Mouse (Mus musculus): ENCODE data around the gene Fzd2. TPM values are rescaled to one million over a fixed set of nuclear protein-coding genes. Genes with fewer than 3 reads are reported as not detected.
A peak's percentile ranks its signal among the peaks of the same experiment; 100 is the strongest.

Gene Fzd2
- total RNA-seq, 2 experiments from 2014 or later = 1.2 to 2.1 TPM

DNA sequence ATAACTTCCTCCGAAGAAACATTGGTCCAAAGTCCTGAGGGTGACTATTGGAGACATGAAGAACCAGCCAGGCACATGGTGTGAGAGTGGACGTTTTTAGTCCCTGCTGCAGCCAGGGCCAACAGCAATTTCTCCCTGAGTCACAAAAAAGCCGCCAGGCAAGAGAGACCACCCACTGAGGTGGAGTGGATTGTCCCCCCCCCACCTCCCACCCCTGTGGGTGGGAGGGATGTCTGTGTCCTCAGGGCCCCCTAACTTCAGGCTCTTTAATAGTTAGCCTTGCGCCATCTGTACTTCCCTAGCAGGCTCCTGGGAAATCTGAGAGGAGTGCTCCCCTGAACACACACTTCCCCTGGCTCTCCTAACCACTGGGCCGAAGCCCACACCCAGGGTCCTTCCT lies 27.0 kb downstream of the Fzd2 start:
- TF ChIP-seq CTCF (IDR thresholded peaks at IDR 0.05) = no peak
- intact Hi-C loops (cut with DNase I) = no loop called here
- no peak for DNase-seq
- H3K4me3 ChIP-seq = no peak overlapping the region
- H3K27ac ChIP-seq = no peak overlapping the region

DNA sequence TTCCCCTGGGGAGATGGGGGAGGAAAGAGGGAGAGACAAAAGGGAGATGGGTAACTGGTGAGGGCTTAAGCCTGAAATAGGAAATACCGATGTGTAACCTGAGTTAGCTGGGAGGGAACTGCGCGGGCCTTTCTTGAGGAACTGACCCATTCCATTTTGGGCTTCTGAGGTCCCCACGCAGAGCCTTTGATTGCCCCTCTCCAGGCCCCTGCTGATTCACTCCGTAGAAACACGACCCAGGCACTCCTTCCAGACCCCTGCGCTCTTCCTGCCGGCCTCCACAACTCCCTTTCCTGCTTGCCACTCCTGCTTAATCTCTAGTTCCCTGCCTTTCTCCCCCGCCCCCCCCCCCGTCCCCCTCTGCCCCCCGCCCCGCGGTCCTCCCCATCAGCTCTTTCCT lies 28.5 kb downstream of the Fzd2 start:
- Histone ChIP-seq H3K4me3 (no peak overlapping the region), H3K27ac (no peak overlapping the region)
- intact Hi-C loops (cut with DNase I) = no loop called here
- DNase-seq = no peak
- TF ChIP-seq CTCF (IDR thresholded peaks at IDR 0.05) = no peak

DNA sequence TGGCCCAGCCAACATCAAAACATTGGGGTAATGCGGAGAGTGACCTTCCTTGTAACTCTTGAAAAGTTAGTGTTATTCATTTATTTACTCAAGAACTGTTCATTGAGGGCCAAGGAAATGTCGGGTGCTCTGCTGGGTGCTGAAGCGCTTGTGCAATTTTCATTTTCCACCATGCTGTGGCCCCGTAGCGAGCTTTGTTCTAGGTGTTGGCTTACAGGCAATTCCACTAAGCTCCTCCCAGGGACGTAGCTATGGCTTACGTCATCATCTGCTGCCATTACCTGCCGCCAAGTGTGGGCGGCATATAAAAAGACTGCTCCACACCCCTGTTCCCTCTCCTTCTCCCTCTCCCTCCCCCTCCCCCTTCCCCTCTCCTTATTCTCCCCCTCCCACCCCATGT lies 29.2 kb downstream of the Fzd2 start:
- Histone ChIP-seq H3K27ac (no peak overlapping the region), H3K4me3 (no peak overlapping the region)
- no peak for TF ChIP-seq CTCF (IDR thresholded peaks at IDR 0.05)
- DNase-seq = no peak
- intact Hi-C loops (cut with DNase I) = no loop called here

DNA sequence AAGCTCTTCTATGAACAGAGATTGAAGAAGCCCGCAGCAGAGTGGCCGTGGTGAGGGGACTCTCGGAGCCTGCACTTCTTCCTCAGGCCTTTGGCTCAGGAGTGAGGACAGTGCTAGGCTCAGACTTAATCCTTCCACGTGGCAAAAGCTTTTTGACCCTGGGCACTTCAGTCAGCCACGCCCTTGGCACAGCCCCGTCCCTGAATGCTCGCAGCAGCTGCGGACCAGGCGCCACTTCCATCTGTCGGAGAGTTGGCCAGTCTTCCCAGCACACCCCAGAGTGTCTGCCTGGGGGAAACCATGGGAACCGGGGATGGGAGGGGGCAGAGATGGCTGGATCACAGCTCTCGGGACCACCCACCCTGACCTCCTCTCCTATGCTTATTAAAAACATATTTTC lies 32.7 kb downstream of the Fzd2 start:
- TF ChIP-seq CTCF (IDR thresholded peaks at IDR 0.05) = no peak
- no peak overlapping the region for H3K4me3 ChIP-seq
- DNase-seq = peak; percentile 71
- intact Hi-C loops (cut with DNase I) = loop anchor here (5.0 kb wide), 1 partner anchor 35 kb away; the partner anchor contains the start of gene Fzd2
- no peak overlapping the region for H3K27ac ChIP-seq

DNA sequence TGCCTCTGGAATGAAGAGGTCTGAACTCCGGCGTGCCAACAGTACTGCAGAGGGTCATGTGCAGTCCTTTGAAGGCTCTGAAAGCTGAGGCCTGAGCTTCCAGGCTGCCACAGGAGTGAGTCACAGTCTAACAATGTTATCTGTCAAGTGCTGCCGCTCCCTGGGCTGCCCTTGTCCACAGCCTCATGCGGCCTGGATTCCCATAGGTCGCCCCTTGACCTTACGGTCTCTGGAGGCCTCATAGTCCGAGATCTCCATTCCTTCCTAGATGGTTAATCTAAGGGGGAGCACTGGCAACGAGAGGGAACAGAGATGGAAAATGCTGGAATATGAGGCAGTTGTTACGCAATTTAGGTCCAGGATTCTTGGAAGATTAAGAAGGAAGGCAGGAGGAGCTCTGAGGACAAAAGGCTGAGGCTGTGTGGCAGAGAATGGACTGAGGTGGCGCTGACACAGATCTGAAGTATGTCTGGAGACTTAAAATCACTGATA lies 39.7 kb downstream of the Fzd2 start:
- intact Hi-C loops (cut with DNase I) = no loop called here
- TF ChIP-seq CTCF (IDR thresholded peaks at IDR 0.05) = peak; percentile 15; the same call in 1 of the 2 replicates
- Histone ChIP-seq H3K4me3 (no peak overlapping the region), H3K27ac (peak overlapping the region; percentile 70)
- DNase-seq = peak; percentile 44

DNA sequence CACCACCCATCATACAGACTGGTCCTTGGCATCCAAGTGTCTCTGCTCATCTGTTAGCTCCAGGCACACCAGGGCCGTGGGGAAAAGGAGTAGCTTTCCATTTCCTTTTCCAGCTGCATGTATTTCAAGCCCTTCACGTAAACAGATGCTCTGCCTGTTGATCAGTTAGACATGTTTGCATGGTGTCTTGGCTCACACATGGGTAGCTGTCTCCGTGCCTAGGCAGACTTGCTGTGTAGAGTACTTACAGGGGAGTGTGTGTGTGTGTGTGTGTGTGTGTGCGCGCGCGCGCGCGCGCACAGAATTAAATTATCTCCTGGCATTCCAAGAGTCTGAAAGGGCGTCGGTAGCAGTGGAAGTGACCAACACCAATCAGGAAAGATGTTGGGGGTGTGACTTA lies 42.0 kb downstream of the Fzd2 start:
- no peak for DNase-seq
- Histone ChIP-seq H3K4me3 (no peak overlapping the region), H3K27ac (no peak overlapping the region)
- TF ChIP-seq CTCF (IDR thresholded peaks at IDR 0.05) = no peak
- intact Hi-C loops (cut with DNase I) = no loop called here

DNA sequence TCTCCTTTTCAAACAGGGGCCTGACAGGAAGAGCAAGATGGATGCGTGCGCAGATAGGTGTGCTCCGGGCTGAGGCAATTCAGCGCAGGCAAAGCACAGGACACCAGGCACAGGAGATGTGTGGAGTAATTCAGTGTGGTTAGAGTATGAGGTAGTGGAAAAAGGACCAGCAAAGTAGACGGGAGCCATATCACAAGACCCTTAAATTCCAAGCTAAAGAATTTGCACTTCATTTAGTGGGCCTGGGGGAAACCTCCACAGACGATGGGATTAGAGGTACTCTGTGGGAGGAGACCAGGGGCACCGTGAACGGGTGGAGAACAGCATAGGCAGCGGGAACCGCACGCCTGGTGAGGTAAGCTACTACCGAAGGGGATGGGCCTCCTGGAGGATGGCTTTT lies 43.7 kb downstream of the Fzd2 start:
- no peak for DNase-seq
- Histone ChIP-seq H3K4me3 (no peak overlapping the region), H3K27ac (no peak overlapping the region)
- intact Hi-C loops (cut with DNase I) = no loop called here
- no peak for TF ChIP-seq CTCF (IDR thresholded peaks at IDR 0.05)

DNA sequence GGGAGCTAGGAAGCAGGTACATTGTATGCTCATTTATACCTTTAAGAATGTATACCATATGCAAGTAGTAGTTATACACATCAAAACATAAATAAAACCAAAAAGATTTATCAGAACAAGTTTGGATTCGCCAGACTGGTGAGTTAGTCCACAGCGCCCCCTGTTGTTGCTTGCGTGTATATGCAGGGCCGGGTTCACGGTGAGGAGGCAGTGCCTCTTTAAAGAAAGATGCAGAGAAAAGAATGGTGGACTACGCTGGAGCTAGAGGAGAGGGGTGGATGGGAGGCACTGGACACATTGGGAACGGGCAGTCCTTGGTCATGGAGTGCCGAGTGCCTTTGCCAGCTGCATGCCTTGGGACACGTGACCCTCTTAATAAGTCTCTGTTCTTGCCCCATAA lies 47.2 kb downstream of the Fzd2 start:
- DNase-seq = peak; percentile 76
- Histone ChIP-seq H3K27ac (no peak overlapping the region), H3K4me3 (peak overlapping the region; percentile 57)
- peak; percentile 98 for TF ChIP-seq CTCF (IDR thresholded peaks at IDR 0.05)
- intact Hi-C loops (cut with DNase I) = loop anchor here (1.0 to 2.0 kb wide), 2 partner anchors 79 to 165 kb away; no protein-coding TSS in a partner anchor

DNA sequence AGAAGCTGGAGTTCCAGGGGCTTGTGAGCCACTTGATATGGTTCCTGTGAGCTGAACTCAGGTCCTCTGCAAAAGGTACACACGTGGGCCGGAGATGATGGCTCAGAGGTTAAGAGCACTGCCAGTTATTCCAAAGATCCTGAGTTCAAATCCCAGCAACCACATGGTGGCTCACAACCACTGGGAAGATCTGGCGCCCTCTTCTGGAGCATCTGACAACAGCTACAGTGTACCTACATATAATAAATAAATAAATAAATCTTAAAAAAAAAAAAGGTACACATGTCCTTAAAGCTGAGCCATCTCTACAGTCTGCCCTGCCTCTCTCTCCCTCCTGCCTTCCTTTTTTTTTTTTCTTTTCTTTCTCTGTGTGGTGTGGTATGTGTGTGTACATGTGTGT lies 48.6 kb downstream of the Fzd2 start:
- intact Hi-C loops (cut with DNase I) = no loop called here
- DNase-seq = no peak
- TF ChIP-seq CTCF (IDR thresholded peaks at IDR 0.05) = peak; percentile 33; the same call in 1 of the 2 replicates
- H3K4me3 ChIP-seq = no peak overlapping the region
- H3K27ac ChIP-seq = no peak overlapping the region

DNA sequence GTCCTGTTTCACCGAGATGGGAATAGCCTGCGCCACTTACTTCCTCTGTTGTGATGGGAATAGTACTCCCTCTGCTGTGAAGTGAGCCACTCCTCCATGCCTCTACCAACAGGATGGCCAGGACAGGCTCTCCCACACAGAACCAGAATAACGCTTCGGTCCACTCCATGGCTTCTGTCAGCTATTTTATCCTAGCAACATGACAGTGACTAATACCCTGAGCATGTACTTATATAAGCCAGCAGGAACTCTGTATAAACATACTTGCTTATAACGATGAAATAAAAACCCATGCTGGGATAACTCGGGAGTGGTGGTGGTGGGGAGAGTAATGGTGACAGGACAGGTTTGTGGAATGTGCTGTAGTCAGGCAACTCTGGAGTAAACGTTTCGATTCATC lies 51.7 kb downstream of the Fzd2 start:
- TF ChIP-seq CTCF (IDR thresholded peaks at IDR 0.05) = no peak
- no peak overlapping the region for H3K4me3 ChIP-seq
- no peak overlapping the region for H3K27ac ChIP-seq
- DNase-seq = no peak
- intact Hi-C loops (cut with DNase I) = no loop called here

DNA sequence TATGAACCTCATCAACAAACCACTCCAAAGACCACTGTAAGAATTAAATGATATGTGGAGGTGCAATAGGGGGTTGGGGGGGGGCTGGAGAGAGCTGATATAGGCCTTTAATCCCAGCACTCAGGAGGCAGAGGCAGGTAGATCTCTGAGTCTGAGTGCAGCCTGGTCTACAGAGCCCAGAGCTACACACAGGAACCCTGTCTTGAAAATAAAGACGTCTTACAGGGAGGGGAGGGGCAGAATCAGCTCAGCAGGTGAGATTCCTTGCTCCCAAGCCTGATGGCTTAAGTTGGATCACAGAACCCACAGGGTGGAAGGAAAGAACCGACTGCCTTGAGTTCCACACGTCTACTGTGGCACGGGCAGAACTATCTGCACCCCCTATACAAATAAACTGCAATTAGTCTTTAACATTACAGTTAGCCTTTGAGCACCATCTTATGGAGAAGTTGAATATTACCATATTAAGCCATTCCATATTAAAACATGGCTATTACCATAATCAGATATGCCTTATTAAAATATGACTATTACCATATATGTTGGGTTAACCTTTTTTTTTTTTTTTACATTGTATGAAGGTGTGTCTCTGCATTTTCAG lies 52.2 kb downstream of the Fzd2 start:
- intact Hi-C loops (cut with DNase I) = no loop called here
- TF ChIP-seq CTCF (IDR thresholded peaks at IDR 0.05) = peak; percentile 33

DNA sequence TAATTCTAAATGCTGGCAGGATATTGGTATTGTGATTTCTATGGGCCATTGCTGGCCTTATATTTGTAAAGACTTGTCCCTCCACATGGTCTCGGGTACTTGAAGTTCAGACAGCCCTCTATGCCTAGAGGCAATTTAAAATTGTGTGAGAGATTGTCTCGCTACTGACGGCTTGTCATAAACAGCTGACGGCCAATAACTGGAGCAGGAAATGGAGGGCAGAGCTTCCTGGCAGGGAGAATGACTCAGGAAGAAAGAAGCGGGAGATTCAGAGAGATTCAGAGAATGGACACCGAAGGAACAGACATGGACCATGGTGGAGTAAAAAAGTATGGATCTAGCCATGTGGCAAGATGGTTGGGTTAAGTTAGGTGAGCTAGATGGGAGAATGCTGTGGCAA lies 52.7 kb downstream of the Fzd2 start:
- Histone ChIP-seq H3K4me3 (no peak overlapping the region), H3K27ac (no peak overlapping the region)
- DNase-seq = no peak
- no peak for TF ChIP-seq CTCF (IDR thresholded peaks at IDR 0.05)
- intact Hi-C loops (cut with DNase I) = no loop called here

More for the DNA sequence above, 52.2 kb downstream of the Fzd2 start:
- no peak overlapping the region for H3K27ac ChIP-seq
- DNase-seq = no peak
- no peak overlapping the region for H3K4me3 ChIP-seq

Other genes with a start within 250 kb of the Fzd2 start
- gene Slc4a1, start 238.2 kb upstream of the Fzd2 start, total RNA-seq (2021) = under 1 TPM in 1 of 2 experiments, not detected in 1; 0.06 TPM
- not detected for gene Rundc3a, start 211.0 kb upstream of the Fzd2 start, total RNA-seq (2021)
- gene Slc25a39, start 196.4 kb upstream of the Fzd2 start, total RNA-seq (2021) = 10 to 100 TPM; 51.4 to 76.4 TPM
- 10 to 100 TPM; 12.6 to 32.3 TPM for gene Grn, start 174.1 kb upstream of the Fzd2 start, total RNA-seq (2021)
- gene Fam171a2, start 156.7 kb upstream of the Fzd2 start, total RNA-seq (2021) = 1 to 10 TPM in 1 of 2 experiments, under 1 TPM in 1; 0.66 to 1.1 TPM
- 1 to 10 TPM in 1 of 2 experiments, under 1 TPM in 1; 0.51 to 2.7 TPM for gene Itga2b, start 134.3 kb upstream of the Fzd2 start, total RNA-seq (2021)
- 10 to 100 TPM; 23.7 to 26.8 TPM for gene Gpatch8, start 48.0 kb upstream of the Fzd2 start, total RNA-seq (2021)
- gene Gm11627, start 24.9 kb upstream of the Fzd2 start, total RNA-seq (2021) = not detected
- gene Meioc, start 59.3 kb downstream of the Fzd2 start, total RNA-seq (2021) = not detected
- gene Ccdc43, start 93.4 kb downstream of the Fzd2 start, total RNA-seq (2021) = 10 to 100 TPM; 76.9 to 85.9 TPM
- under 1 TPM; 0.33 to 0.67 TPM for gene Adam11, start 157.0 kb downstream of the Fzd2 start, total RNA-seq (2021)
- gene Gjc1, start 215.3 kb downstream of the Fzd2 start, total RNA-seq (2021) = 1 to 10 TPM; 4.4 to 6.4 TPM
- gene Higd1b, start 231.5 kb downstream of the Fzd2 start, total RNA-seq (2021) = 1 to 10 TPM; 2.4 to 5.4 TPM

All from gastrocnemius, adult 2 months (tissue).